Mouse (Mus musculus) G1E (cell line): Measurements from ENCODE around the gene Myo3a.

Experiments used
- CTCF ChIP-seq: IDR thresholded peaks from 2 replicates; pipeline ENCODE4 v1.5.1; 2012; ENCODE audit warnings: low read depth, low read length, inconsistent platforms, mixed read lengths
- GATA1 ChIP-seq: IDR thresholded peaks from 2 replicates; pipeline ENCODE4 v1.6.1; 2012; ENCODE audit warnings: borderline replicate concordance, low read length, inconsistent platforms, mixed read lengths

GRCm38 (mm10) chr2:22646134-22646533, 418.8 kb downstream of the Myo3a start:
- TF ChIP-seq CTCF = no peak
- no peak for TF ChIP-seq GATA1
